Mouse (Mus musculus) liver, adult (tissue): ENCODE measurements around the gene 4933415A04Rik.

Source experiments
- GATA4 ChIP-seq: IDR thresholded peaks from 2 replicates; pipeline ENCODE4 v1.6.1; 2014; ENCODE audit warnings: mild to moderate bottlenecking, low read length; ENCODE audit not compliant: insufficient replicate concordance

Gene 4933415A04Rik

GRCm38 (mm10) chr11:43565852-43566251, 21.0 kb upstream of the 4933415A04Rik start:
- TF ChIP-seq GATA4 = no peak

- TF ChIP-seq GATA4 = no peak
Measured at GRCm38 (mm10) chr11:43566696-43567095, 20.1 kb upstream of the 4933415A04Rik start.

- TF ChIP-seq GATA4 = no peak
Measured at GRCm38 (mm10) chr11:43568263-43568662, 18.6 kb upstream of the 4933415A04Rik start.

- no peak for TF ChIP-seq GATA4
Measured at GRCm38 (mm10) chr11:43569188-43569587, 17.7 kb upstream of the 4933415A04Rik start.

GRCm38 (mm10) chr11:43569595-43569994, 17.2 kb upstream of the 4933415A04Rik start:
- TF ChIP-seq GATA4 = no peak; the same call in 1 of the 2 replicates

GRCm38 (mm10) chr11:43575061-43575375, 11.8 kb upstream of the 4933415A04Rik start:
- TF ChIP-seq GATA4 = no peak

DNA sequence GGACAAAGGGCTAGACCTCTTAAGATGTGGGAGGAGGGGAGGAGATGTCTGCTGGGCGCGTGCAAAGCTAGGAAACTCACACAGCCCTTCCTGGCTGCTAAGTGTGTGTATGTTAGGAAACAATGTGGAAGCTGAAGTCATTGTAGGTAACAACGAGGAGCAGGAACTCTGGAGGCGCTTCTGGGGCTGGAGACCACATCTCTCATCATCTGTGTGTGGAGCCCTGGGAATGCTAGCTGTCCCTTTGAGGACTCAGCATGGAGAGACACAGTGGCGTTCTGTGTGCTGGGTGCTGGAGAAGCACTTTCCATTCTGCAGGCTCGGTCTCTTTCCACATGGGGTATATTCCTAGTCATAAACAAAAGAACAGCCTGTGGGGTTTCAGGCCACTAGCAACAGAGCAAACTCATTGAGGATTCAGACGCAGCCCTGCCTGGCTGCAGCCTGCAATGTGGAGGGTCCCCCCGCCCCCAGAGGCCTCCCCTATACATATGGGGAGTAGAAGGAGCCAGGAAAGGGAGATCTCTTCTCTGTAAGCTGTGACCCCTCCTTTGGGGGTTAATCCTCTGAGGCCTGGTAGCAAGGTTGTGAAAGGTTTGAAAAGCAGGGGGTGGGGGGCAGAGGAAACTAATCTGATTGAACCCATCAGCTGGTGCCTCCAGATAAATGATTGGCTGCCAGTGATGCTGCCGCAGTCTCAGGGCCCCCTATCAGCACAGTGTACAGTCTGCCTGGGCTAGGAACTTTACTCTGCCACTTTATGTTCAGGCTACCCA, 11.3 kb upstream of the 4933415A04Rik start:
- TF ChIP-seq GATA4 = no peak

- TF ChIP-seq GATA4 = no peak
Measured at GRCm38 (mm10) chr11:43577713-43578478, 8.9 kb upstream of the 4933415A04Rik start.

GRCm38 (mm10) chr11:43585211-43586005, 1.4 kb upstream of the 4933415A04Rik start:
- TF ChIP-seq GATA4 = no peak

GRCm38 (mm10) chr11:43589530-43590072, 2.8 kb downstream of the 4933415A04Rik start:
- TF ChIP-seq GATA4 = no peak

GRCm38 (mm10) chr11:43601440-43601839, 14.6 kb downstream of the 4933415A04Rik start, which contains the start of gene Fabp6:
Fabp6 (minus strand) TSS chr11:43601540.
- no peak for TF ChIP-seq GATA4

- no peak for TF ChIP-seq GATA4
Measured at GRCm38 (mm10) chr11:43604207-43604606, 17.4 kb downstream of the 4933415A04Rik start.

DNA sequence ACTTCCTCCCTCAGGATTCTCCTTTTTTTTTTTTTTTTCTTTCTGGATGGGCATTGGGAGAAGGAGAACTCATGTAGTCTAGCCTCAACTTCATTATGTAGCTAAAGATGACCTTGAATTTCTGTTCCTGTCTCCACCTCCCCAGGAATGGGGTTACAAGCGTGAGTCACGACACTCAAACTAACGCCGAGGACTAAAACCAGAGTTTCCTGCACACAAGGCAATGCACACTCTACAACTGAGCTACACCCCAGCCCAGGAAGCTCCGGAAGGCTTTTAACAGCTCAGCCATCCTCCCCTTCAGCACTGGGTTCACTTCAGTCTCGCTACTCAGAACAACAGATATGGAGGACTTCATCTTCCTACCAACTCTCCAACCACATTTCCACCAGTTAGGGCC, 18.1 kb downstream of the 4933415A04Rik start:
- no peak for TF ChIP-seq GATA4

- no peak for TF ChIP-seq GATA4
Measured at GRCm38 (mm10) chr11:43605859-43606258, 19.0 kb downstream of the 4933415A04Rik start.

DNA sequence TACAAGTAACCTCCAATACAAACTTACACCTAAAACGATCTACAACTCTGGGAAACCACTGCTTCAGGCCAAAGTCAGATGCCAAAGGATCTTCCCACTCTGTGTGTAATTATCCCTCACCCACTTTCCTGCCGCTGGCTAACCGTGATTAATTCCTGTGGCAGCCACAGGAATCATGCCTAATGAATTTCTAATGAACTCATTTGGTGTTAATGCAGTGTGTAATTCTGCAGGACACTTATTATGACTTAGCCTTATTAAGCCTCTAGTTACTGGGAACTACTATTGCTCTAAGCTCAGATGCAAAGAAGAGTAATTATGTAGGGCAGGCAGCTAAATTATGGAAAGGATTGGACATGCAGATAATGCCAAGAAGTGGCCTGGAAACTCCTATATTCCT, 21.6 kb downstream of the 4933415A04Rik start:
- no peak for TF ChIP-seq GATA4
